Mouse (Mus musculus) thymus, postnatal 14 days (tissue): ENCODE results near the gene Car12.
"Not testable (repeated sequence)": the region's sequence is repeated elsewhere in the genome, so short reads cannot be mapped to it uniquely, and the experiment has no call there.

Experiments
- DNase-seq: peaks from one replicate; pipeline ENCODE4 v3.0.0; 2021

The Car12 gene

GRCm38 (mm10) chr9:66787821-66788220 is 74.3 kb downstream of the Car12 start:
- DNase-seq, result peak; percentile 30

DNA sequence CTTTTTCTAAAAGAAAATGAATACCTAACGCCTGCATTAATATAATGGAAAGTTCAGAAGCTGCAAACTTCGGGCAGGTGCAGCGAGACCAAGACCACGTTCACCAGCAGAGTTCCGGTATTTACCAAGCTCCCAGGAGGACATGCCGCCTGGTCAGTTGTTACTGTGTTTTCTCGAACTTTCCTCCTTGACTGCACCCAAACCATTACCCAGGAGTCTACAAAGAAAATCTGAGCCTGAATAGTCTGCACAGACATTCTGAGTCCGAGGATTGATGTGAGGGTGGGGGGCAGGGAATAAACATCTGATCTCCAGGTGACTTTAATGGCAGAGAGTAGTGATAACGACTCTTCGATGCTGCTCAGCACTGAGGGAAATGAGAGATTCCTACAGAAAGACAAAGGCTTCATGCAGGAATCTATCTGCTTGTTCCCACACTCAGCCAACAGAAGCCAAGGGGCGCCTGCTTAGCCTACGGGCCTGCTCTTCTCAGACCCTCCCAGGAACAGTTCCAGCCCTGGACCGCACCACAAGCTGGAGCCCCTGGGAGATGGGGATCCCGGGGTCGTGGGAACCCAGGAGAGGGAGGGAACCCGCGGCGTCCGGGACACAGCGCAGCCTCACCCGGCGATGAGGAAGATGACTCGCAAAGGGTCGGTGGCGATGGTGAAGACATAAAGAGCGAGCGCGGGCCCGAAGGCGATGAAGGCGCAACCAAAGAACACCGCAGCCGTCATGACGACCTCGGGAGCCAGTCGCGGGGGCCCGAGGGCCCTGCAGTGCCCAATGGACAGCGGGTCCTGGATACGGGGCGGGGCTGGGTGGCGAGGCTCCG is 81.4 kb downstream of the Car12 start:
- DNase-seq, result no peak

GRCm38 (mm10) chr9:66795464-66796324 is 82.2 kb downstream of the Car12 start, which contains the start of gene Aph1b:
Aph1b (minus strand) TSS chr9:66795490.
- DNase-seq, result peak; percentile 92

DNA sequence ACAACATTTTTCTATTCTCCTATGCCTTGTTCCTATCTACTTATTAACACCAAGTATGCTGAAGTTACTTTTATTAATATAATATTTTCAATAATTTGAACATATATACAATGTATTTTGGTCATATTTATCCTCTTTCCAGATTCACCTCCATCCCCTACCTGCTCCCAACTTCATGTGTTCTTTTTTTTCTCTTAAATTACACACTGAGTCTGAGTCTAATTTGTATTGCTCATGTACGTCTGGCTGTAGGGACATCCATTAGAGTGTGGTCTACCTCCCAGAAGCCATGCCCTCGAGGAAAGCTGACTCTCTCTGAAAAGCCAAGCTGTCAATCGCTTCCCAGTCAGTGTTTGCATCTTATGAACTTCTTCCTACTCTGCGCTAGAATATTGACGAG is 83.3 kb downstream of the Car12 start, which contains the start of gene Gm10647:
Gene Gm10647, plus strand, starts transcription at position 301 of the 400 bp plus-strand sequence.
- no peak for DNase-seq

DNA sequence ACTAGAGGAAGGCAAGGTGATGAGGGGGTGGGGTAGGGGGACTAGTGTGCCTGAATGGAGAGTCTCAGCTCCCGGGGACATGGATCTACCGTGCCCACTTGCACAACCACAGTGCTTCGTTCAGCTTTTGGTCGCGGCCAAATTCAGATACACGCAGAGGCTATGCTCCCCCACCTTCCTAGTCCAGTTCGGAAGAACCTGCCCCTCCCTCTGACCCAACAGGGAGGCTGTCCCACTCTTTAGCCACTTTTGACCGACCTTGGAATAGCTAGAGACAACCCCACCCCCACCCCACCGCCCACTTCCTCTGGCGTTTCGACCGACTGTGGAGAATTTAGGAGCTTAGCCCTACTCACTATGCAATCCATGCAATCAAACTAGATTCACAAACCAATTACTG is 88.5 kb downstream of the Car12 start:
- no peak for DNase-seq

- not testable (repeated sequence) for DNase-seq
These were observed 92.5 kb downstream of the Car12 start for GRCm38 (mm10) chr9:66805951-66806350.

DNA sequence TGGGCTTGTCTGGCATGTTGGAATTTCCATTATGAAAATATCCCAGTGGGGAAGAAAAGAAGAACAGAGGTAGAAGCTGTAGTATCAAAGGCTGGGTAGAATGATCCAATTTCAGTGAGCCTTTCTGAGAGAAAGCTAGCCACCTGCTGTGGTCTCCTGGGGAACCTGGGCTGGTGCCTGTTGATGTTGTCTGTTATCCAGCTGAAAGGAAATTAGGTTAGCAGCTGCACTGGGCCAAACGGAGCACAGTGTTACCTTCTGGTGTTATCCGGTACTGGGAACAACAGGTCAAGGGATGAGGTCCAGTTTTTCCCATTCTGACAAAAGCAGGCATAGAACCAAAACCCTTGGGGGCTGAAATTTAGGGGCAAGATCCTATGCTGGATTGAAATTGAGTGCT is 99.9 kb downstream of the Car12 start:
- peak; percentile 25 for DNase-seq
